Mouse (Mus musculus): Measurements from ENCODE around the gene Efcab12. TPM values are rescaled to one million over a fixed set of nuclear protein-coding genes. Genes with fewer than 3 reads are reported as not detected.
A peak's percentile ranks its signal among the peaks of the same experiment; 100 is the strongest.
"Not testable (repeated sequence)": the region's sequence is repeated elsewhere in the genome, so short reads cannot be mapped to it uniquely, and the experiment has no call there.

The Efcab12 gene
- 0.80 and 1.4 TPM in 2 replicates for polyA plus RNA-seq (2014; fragmentation: Nextera tagmentation; extraction: Ambion mirVana)

DNA sequence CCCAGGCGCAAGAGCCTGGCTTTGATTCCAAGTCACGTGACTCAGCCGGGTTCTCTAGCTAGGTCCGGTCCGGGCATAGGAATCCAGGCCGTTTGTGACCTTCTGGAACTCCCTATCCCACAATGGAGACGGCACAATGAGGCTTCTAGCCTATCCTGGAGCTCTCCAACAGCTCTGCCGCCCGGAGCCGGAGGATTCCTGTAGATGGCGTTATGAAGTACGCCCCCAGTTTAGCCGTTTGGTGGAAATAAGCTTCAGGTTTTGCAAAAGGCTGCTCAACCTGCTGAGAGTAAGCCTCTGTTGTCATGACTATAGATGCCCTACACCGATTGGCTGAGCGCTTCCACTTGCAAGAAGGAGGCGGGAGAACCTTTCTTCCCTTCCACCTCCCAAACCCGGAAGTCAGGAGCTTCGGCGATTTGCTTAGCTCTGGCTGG, at the start of gene Efcab12:
TSS of gene Efcab12 (minus strand) at position 252 of the 437 bp plus-strand sequence.
- Histone ChIP-seq H3K9ac (ENCODE audit: low read length) (peak within 1 kb of the TSS; percentile 53), H3K4me3 (ENCODE audit: low read depth, low read length) (peak within 1 kb of the TSS; percentile 31), H3K27me3 (ENCODE audit: control insufficient read depth, insufficient read depth, low read length) (no peaks in the 10 kb centered on the region), H3K36me3 (ENCODE audit: control insufficient read depth, insufficient read depth, low read length) (no peaks in the 10 kb centered on the region), H3K4me1 (ENCODE audit: control insufficient read depth, insufficient read depth, low read length) (0 out of 2 replicates have a peak, but pooled peaks cover 3% of the 10 kb centered on the region), H3K27ac (ENCODE audit: low read depth, low read length) (no peak within 1 kb of the TSS), H3K9me3 (ENCODE audit: control insufficient read depth, low read length) (no peaks in the 10 kb centered on the region), H3K4me2 (ENCODE audit: low read depth) (peak within 1 kb of the TSS; percentile 52)
- peak; percentile 67 for DNase-seq (ENCODE audit: low spot score)
- WGBS, result 2% methylated on average over 19 of the region's 19 CpGs
- ATAC-seq (ENCODE audit: insufficient read depth, low FRiP score, low TSS enrichment), result peak; percentile 86

DNA sequence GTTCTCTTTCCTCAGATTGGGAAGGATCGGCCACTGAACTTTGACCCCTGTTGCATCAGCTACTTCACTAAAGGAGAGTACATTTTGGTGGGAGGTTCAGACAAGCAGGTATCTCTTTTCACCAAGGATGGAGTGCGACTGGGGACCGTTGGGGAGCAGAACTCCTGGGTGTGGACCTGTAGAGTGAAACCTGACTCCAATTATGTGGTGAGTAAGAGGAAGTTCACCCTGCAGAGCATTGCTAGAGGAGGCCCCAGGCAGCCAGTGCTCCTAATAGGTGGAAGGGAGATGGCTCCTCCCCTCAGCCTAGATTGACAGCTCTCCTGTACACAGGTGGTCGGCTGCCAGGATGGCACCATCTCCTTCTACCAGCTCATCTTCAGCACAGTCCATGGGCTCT, 48.7 kb upstream of the Efcab12 start:
- H3K4me3 ChIP-seq (ENCODE audit: low read depth, low read length), result no peak overlapping the region
- no peak overlapping the region for H3K4me2 ChIP-seq (ENCODE audit: low read depth)
- 65% methylated on average over 4 of the region's 4 CpGs for WGBS
- no peak overlapping the region for H3K9ac ChIP-seq (ENCODE audit: low read length)
- no peak overlapping the region for H3K27ac ChIP-seq (ENCODE audit: low read depth, low read length)
- no peaks in the 10 kb centered on the region; the same call in 1 of the 2 replicates for H3K4me1 ChIP-seq (ENCODE audit: control insufficient read depth, insufficient read depth, low read length)
- no peaks in the 10 kb centered on the region for H3K9me3 ChIP-seq (ENCODE audit: control insufficient read depth, low read length)
- peaks cover 3% of the 10 kb centered on the region for H3K36me3 ChIP-seq (ENCODE audit: control insufficient read depth, insufficient read depth, low read length)
- no peaks in the 10 kb centered on the region for H3K27me3 ChIP-seq (ENCODE audit: control insufficient read depth, insufficient read depth, low read length)
- ATAC-seq (ENCODE audit: insufficient read depth, low FRiP score, low TSS enrichment) (no peak), DNase-seq (ENCODE audit: low spot score) (no peak)

DNA sequence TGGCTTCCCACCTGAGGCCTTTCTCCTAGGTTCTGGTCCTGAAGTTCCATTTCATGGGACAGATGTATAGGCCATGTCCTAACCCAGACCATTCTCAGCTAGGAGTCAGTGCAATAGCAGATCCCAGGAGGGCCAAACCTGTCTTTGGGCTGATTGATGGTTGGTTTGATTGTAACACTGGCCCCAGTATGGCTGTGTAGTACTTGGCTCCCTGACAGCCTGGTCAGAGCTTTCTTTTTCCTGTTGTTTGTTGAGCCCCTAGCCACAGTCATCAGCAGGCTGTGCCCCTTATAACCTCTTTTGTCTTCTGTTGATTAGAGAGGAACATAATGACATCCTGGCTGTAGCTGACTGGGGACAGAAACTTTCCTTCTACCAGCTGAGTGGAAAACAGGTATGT, 45.8 kb upstream of the Efcab12 start:
- H3K27me3 ChIP-seq (ENCODE audit: control insufficient read depth, insufficient read depth, low read length), result no peaks in the 10 kb centered on the region
- no peak overlapping the region for H3K4me3 ChIP-seq (ENCODE audit: low read depth, low read length)
- H3K9me3 ChIP-seq (ENCODE audit: control insufficient read depth, low read length), result no peaks in the 10 kb centered on the region
- H3K9ac ChIP-seq (ENCODE audit: low read length), result no peak overlapping the region
- H3K27ac ChIP-seq (ENCODE audit: low read depth, low read length), result no peak overlapping the region
- peaks cover 3% of the 10 kb centered on the region for H3K36me3 ChIP-seq (ENCODE audit: control insufficient read depth, insufficient read depth, low read length)
- ATAC-seq (ENCODE audit: insufficient read depth, low FRiP score, low TSS enrichment), result no peak
- no peak for DNase-seq (ENCODE audit: low spot score)
- no peak overlapping the region for H3K4me2 ChIP-seq (ENCODE audit: low read depth)
- H3K4me1 ChIP-seq (ENCODE audit: control insufficient read depth, insufficient read depth, low read length), result no peaks in the 10 kb centered on the region

DNA sequence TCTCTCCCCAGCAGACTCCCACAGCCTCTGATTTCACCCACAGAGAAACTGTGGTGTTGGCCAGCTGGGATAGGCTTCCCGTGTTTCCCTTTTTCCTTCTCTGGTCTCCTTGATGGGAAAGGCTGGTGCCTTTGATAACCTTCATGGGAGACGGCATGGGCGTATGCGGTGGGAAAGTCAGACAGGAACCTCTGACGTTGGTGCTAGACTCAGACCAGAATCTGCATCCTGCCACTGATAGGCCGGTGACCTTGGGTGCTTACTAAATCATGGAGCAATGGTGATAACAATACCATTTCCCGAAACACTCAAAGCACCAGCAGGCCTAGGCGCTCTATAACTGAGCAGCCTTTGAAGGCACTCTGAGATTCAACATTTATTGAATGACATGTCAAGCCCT, 42.5 kb upstream of the Efcab12 start:
- Histone ChIP-seq H3K4me3 (ENCODE audit: low read depth, low read length) (no peak overlapping the region), H3K27me3 (ENCODE audit: control insufficient read depth, insufficient read depth, low read length) (no peaks in the 10 kb centered on the region), H3K9me3 (ENCODE audit: control insufficient read depth, low read length) (no peaks in the 10 kb centered on the region), H3K4me1 (ENCODE audit: control insufficient read depth, insufficient read depth, low read length) (no peaks in the 10 kb centered on the region), H3K9ac (ENCODE audit: low read length) (no peak overlapping the region), H3K36me3 (ENCODE audit: control insufficient read depth, insufficient read depth, low read length) (peaks cover 4% of the 10 kb centered on the region), H3K4me2 (ENCODE audit: low read depth) (no peak overlapping the region), H3K27ac (ENCODE audit: low read depth, low read length) (no peak overlapping the region)
- ATAC-seq (ENCODE audit: insufficient read depth, low FRiP score, low TSS enrichment), result no peak
- 87% methylated on average over 8 of the region's 8 CpGs for WGBS
- no peak for DNase-seq (ENCODE audit: low spot score)

DNA sequence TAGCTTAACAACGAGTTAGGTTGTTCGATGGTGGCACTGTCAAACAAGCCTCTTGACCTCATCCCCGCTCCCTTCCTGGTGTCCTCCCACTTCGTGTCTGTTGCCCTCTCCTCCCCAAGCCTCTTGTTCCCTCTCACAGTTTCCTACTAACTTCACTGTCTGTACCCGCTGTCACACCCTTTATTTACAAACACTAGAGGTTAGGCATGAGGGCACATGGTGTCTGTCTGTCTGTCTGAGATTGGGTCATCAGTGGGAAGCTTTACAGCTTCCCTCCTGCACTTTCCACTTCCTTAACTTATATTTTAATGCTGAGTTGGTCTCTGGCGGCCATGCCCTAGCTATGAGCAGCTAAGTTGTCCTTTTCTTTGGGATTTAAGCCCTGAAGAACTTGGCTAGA, 41.5 kb upstream of the Efcab12 start:
- Histone ChIP-seq H3K27me3 (ENCODE audit: control insufficient read depth, insufficient read depth, low read length) (no peaks in the 10 kb centered on the region), H3K27ac (ENCODE audit: low read depth, low read length) (no peak overlapping the region), H3K9me3 (ENCODE audit: control insufficient read depth, low read length) (no peaks in the 10 kb centered on the region), H3K36me3 (ENCODE audit: control insufficient read depth, insufficient read depth, low read length) (0 out of 2 replicates have a peak, but pooled peaks cover 2% of the 10 kb centered on the region), H3K9ac (ENCODE audit: low read length) (no peak overlapping the region), H3K4me2 (ENCODE audit: low read depth) (no peak overlapping the region), H3K4me3 (ENCODE audit: low read depth, low read length) (no peak overlapping the region), H3K4me1 (ENCODE audit: control insufficient read depth, insufficient read depth, low read length) (no peaks in the 10 kb centered on the region)
- WGBS, result 91% methylated on average over 6 of the region's 6 CpGs
- DNase-seq (ENCODE audit: low spot score) (no peak), ATAC-seq (ENCODE audit: insufficient read depth, low FRiP score, low TSS enrichment) (no peak)

DNA sequence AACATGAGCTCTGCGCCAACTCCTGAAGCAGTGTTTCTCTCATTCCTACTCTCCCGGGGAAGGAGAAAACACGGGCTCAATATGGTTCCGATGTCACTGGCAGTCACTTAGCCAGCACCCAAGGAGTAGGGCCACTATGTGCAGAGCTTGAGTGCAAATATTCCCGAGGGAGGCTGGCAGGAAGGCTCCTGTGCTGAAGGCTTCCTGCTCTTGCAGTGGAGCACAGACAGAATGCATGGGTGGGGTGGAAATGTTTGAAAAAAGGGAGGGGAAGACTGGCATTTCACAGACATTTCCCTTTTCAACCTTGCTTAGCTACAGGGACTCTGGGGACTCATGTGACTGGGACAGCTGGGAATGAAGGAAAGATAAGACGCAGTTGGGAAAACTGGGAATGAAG, 40.5 kb upstream of the Efcab12 start:
- no peak for ATAC-seq (ENCODE audit: insufficient read depth, low FRiP score, low TSS enrichment)
- Histone ChIP-seq H3K9me3 (ENCODE audit: control insufficient read depth, low read length) (no peaks in the 10 kb centered on the region), H3K36me3 (ENCODE audit: control insufficient read depth, insufficient read depth, low read length) (0 out of 2 replicates have a peak, but pooled peaks cover 2% of the 10 kb centered on the region), H3K4me2 (ENCODE audit: low read depth) (no peak overlapping the region), H3K9ac (ENCODE audit: low read length) (no peak overlapping the region), H3K27ac (ENCODE audit: low read depth, low read length) (no peak overlapping the region), H3K4me3 (ENCODE audit: low read depth, low read length) (no peak overlapping the region), H3K27me3 (ENCODE audit: control insufficient read depth, insufficient read depth, low read length) (no peaks in the 10 kb centered on the region), H3K4me1 (ENCODE audit: control insufficient read depth, insufficient read depth, low read length) (no peaks in the 10 kb centered on the region)
- DNase-seq (ENCODE audit: low spot score), result no peak
- 85% methylated on average over 6 of the region's 6 CpGs for WGBS

DNA sequence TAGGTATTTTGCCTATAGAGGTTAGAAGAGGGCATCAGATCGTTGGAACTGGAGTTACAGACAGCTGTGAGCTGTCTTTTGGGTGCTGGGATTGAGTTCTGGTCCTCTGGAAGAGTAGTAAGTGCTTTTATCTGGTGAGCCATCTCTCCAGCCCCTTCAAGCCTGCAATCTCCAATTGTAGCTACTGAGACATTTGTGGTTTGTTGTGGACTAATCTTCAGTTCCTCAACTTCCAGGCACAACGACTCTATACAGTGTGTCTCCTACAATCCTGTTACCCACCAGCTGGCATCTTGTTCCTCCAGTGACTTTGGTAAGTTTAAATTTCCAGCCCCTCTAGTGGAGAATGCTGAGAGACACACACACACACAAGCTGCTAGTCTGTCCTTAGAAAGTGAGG, 39.0 kb upstream of the Efcab12 start:
- H3K4me3 ChIP-seq (ENCODE audit: low read depth, low read length), result no peak overlapping the region
- DNase-seq (ENCODE audit: low spot score), result no peak
- H3K9ac ChIP-seq (ENCODE audit: low read length), result no peak overlapping the region
- no peaks in the 10 kb centered on the region for H3K4me1 ChIP-seq (ENCODE audit: control insufficient read depth, insufficient read depth, low read length)
- H3K4me2 ChIP-seq (ENCODE audit: low read depth), result no peak overlapping the region
- 0 out of 2 replicates have a peak, but pooled peaks cover 2% of the 10 kb centered on the region for H3K36me3 ChIP-seq (ENCODE audit: control insufficient read depth, insufficient read depth, low read length)
- ATAC-seq (ENCODE audit: insufficient read depth, low FRiP score, low TSS enrichment), result no peak
- H3K27ac ChIP-seq (ENCODE audit: low read depth, low read length), result no peak overlapping the region
- no peaks in the 10 kb centered on the region for H3K27me3 ChIP-seq (ENCODE audit: control insufficient read depth, insufficient read depth, low read length)
- no peaks in the 10 kb centered on the region for H3K9me3 ChIP-seq (ENCODE audit: control insufficient read depth, low read length)
- WGBS, result 88% methylated on average over 2 of the region's 2 CpGs

DNA sequence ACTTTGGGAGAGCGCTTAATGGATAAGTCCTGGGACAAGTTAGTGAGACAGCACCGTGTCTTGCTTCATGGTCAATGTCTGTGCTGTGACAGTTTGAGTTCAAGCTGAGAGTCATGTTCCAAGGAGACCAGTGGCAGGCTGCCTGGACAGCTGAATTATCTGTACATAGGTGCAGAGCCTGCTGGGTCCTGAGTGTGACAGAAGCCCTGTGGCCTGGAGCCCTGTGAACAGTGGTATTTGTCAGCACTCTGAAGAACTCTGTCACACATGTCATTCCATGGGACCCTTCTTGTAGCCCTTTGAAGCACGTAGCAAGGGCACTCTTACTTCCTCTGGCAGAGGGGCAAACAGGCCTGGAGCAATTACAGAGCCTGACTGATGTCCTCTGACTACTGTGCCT, 33.1 kb upstream of the Efcab12 start:
- ATAC-seq (ENCODE audit: insufficient read depth, low FRiP score, low TSS enrichment); H3K9ac ChIP-seq (ENCODE audit: low read length); H3K27ac ChIP-seq (ENCODE audit: low read depth, low read length); H3K4me1 ChIP-seq (ENCODE audit: control insufficient read depth, insufficient read depth, low read length); H3K4me2 ChIP-seq (ENCODE audit: low read depth); DNase-seq (ENCODE audit: low spot score); H3K36me3 ChIP-seq (ENCODE audit: control insufficient read depth, insufficient read depth, low read length); H3K4me3 ChIP-seq (ENCODE audit: low read depth, low read length); H3K9me3 ChIP-seq (ENCODE audit: control insufficient read depth, low read length); H3K27me3 ChIP-seq (ENCODE audit: control insufficient read depth, insufficient read depth, low read length): not testable (repeated sequence)
- WGBS, result no CpG with 5 or more reads among the region's 3 CpGs

DNA sequence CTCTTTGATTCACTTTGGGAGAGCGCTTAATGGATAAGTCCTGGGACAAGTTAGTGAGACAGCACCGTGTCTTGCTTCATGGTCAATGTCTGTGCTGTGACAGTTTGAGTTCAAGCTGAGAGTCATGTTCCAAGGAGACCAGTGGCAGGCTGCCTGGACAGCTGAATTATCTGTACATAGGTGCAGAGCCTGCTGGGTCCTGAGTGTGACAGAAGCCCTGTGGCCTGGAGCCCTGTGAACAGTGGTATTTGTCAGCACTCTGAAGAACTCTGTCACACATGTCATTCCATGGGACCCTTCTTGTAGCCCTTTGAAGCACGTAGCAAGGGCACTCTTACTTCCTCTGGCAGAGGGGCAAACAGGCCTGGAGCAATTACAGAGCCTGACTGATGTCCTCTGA, 28.9 kb upstream of the Efcab12 start:
- not testable (repeated sequence) for DNase-seq (ENCODE audit: low spot score); ATAC-seq (ENCODE audit: insufficient read depth, low FRiP score, low TSS enrichment); H3K27ac ChIP-seq (ENCODE audit: low read depth, low read length); H3K4me2 ChIP-seq (ENCODE audit: low read depth); H3K27me3 ChIP-seq (ENCODE audit: control insufficient read depth, insufficient read depth, low read length); H3K4me1 ChIP-seq (ENCODE audit: control insufficient read depth, insufficient read depth, low read length); H3K4me3 ChIP-seq (ENCODE audit: low read depth, low read length); H3K36me3 ChIP-seq (ENCODE audit: control insufficient read depth, insufficient read depth, low read length); H3K9me3 ChIP-seq (ENCODE audit: control insufficient read depth, low read length); H3K9ac ChIP-seq (ENCODE audit: low read length)
- WGBS, result no CpG with 5 or more reads among the region's 3 CpGs
